Mouse (Mus musculus) midbrain, embryonic 16.5 days (tissue): ENCODE measurements around the gene Svopl. TPM values are rescaled to one million over a fixed set of nuclear protein-coding genes. Genes with fewer than 3 reads are reported as not detected.

ENCODE experiments used
- ATAC-seq: fragments of 200-750 bp; cut with Nextera tagmentation; 2 replicates; pipeline ENCODE4 v1.8.0; 2017; ENCODE audit warnings: moderate TSS enrichment
- H3K27ac ChIP-seq: fragments of 300-500 bp; sonication (generic); 2 replicates; pipeline ENCODE4 v1.5.1; 2014; ENCODE audit warnings: mild to moderate bottlenecking, low read length, mixed read lengths
- H3K27me3 ChIP-seq: fragments of 300-500 bp; sonication (generic); 2 replicates; pipeline ENCODE4 v1.6.1; 2014; ENCODE audit warnings: low read depth, low read length, mixed read lengths; ENCODE audit not compliant: control insufficient read depth, insufficient read depth
- H3K36me3 ChIP-seq: fragments of 300-500 bp; sonication (generic); 2 replicates; pipeline ENCODE4 v1.6.1; 2014; ENCODE audit warnings: mild to moderate bottlenecking, low read length, moderate library complexity, mixed read lengths; ENCODE audit not compliant: control insufficient read depth, insufficient read depth
- H3K4me1 ChIP-seq: fragments of 300-500 bp; sonication (generic); 2 replicates; pipeline ENCODE4 v1.6.1; 2014; ENCODE audit warnings: mild to moderate bottlenecking, low read length, mixed read lengths; ENCODE audit not compliant: control insufficient read depth, insufficient read depth
- H3K4me2 ChIP-seq: fragments of 300-500 bp; sonication (generic); 2 replicates; pipeline ENCODE4 v1.6.1; 2014; ENCODE audit warnings: mild to moderate bottlenecking, low read length, mixed read lengths
- H3K4me3 ChIP-seq: fragments of 300-500 bp; sonication (generic); 2 replicates; pipeline ENCODE4 v1.5.1; 2014; ENCODE audit warnings: low read depth, mild to moderate bottlenecking, low read length, moderate library complexity, mixed read lengths
- H3K9ac ChIP-seq: fragments of 300-500 bp; sonication (generic); 2 replicates; pipeline ENCODE4 v1.6.1; 2014; ENCODE audit warnings: low read depth, low read length, mixed read lengths
- H3K9me3 ChIP-seq: fragments of 300-500 bp; sonication (generic); replicated peaks from 2 replicates; pipeline ENCODE4 v1.6.1; 2014; ENCODE audit warnings: mild to moderate bottlenecking, low read length, mixed read lengths; ENCODE audit not compliant: control insufficient read depth, poor library complexity, severe bottlenecking
- WGBS: fragments of 180-500 bp; shearing (Covaris S2); extraction: QIAGEN DNeasy Blood & Tissue Kit; methylation state at CpG from one replicate; pipeline ENCODE4 v1.1.7; 2014; 5-methylcytosine and 5-hydroxymethylcytosine counted together
- polyA plus RNA-seq: library from polyadenylated mRNA; unstranded; fragments of >200 nt; fragmentation: Nextera tagmentation; extraction: Ambion mirVana; gene quantifications from 2 replicates; pipeline ENCODE4 v1.2.1, GENCODE M21; 2015

Gene Svopl
- polyA plus RNA-seq, 1 experiment from 2014 or later: 0.88 TPM

- Histone ChIP-seq H3K36me3 (no peaks in the 10 kb centered on the region), H3K9ac (no peak overlapping the region), H3K4me3 (no peak overlapping the region), H3K27ac (no peak overlapping the region), H3K4me2 (no peak overlapping the region), H3K9me3 (no peaks in the 10 kb centered on the region), H3K27me3 (no peaks in the 10 kb centered on the region), H3K4me1 (no peaks in the 10 kb centered on the region; the same call in 1 of the 2 replicates)
- ATAC-seq: peak; percentile 75
- 5% methylated on average over 6 of the region's 6 CpGs for WGBS
These were observed 39.3 kb downstream of the Svopl start for GRCm38 (mm10) chr6:38007459-38007858.

GRCm38 (mm10) chr6:37967386-37967785 lies 79.4 kb downstream of the Svopl start:
- no peaks in the 10 kb centered on the region for H3K9me3 ChIP-seq
- H3K4me3 ChIP-seq: no peak overlapping the region
- whole genome bisulfite sequencing: 95% methylated on average over 4 of the region's 4 CpGs
- ATAC-seq: no peak
- no peaks in the 10 kb centered on the region for H3K27me3 ChIP-seq
- no peak overlapping the region for H3K4me2 ChIP-seq
- peaks cover 19% of the 10 kb centered on the region for H3K36me3 ChIP-seq
- H3K9ac ChIP-seq: no peak overlapping the region
- H3K27ac ChIP-seq: no peak overlapping the region
- no peaks in the 10 kb centered on the region for H3K4me1 ChIP-seq

GRCm38 (mm10) chr6:37951306-37951705 lies 95.5 kb downstream of the Svopl start:
- Histone ChIP-seq H3K9ac (no peak overlapping the region), H3K4me1 (no peaks in the 10 kb centered on the region), H3K27me3 (no peaks in the 10 kb centered on the region), H3K27ac (no peak overlapping the region), H3K4me2 (no peak overlapping the region), H3K36me3 (peaks cover 10% of the 10 kb centered on the region), H3K9me3 (no peaks in the 10 kb centered on the region), H3K4me3 (no peak overlapping the region)
- no peak for ATAC-seq
- WGBS: 83% methylated on average over 6 of the region's 6 CpGs

GRCm38 (mm10) chr6:37936498-37936897 lies 110.3 kb downstream of the Svopl start:
- Histone ChIP-seq H3K9ac (no peak overlapping the region), H3K9me3 (no peaks in the 10 kb centered on the region), H3K4me1 (no peaks in the 10 kb centered on the region; the same call in 1 of the 2 replicates), H3K4me2 (no peak overlapping the region), H3K4me3 (no peak overlapping the region), H3K36me3 (0 out of 2 replicates have a peak, but pooled peaks cover 2% of the 10 kb centered on the region), H3K27me3 (no peaks in the 10 kb centered on the region), H3K27ac (no peak overlapping the region)
- no peak for ATAC-seq
- WGBS: 15% methylated on average over 6 of the region's 6 CpGs

Other genes with a start within 250 kb of the Svopl start
- gene Trim24, start 176.2 kb downstream of the Svopl start, polyA plus RNA-seq: 17.2 and 20.2 TPM in 2 replicates
- gene Tmem213, start 62.3 kb upstream of the Svopl start, polyA plus RNA-seq: not detected in 2 replicates
- 0.14 TPM in 1 of 2 replicates, not detected in the other for gene Atp6v0a4, start 77.6 kb upstream of the Svopl start, polyA plus RNA-seq
- gene D630045J12Rik, start 207.0 kb upstream of the Svopl start, polyA plus RNA-seq: 15.8 and 19.4 TPM in 2 replicates